Mouse (Mus musculus): ENCODE data around the gene Lax1.

GRCm38 (mm10) chr1:133632168-133632567 lies 57.7 kb downstream of the Lax1 start:
- no peak for TF ChIP-seq TAL1 (IDR thresholded peaks at IDR 0.05; ENCODE audit: low read length)
- no peak for TF ChIP-seq GATA1 (IDR thresholded peaks at IDR 0.05; ENCODE audit: low read length)
